Mouse (Mus musculus) lung, adult 2 months (tissue): ENCODE measurements at regions not wholly inside any gene's neighbourhood (a gene's known extent, or its start where the extent isn't known, plus 50 kb on each side); places are given as distances from the start of the nearest gene placed in this dataset.

Experiments
- DNase-seq: peaks from one replicate; pipeline ENCODE4 v3.0.0; 2022
- H3K4me1 ChIP-seq: fragments of 200-500 bp; 2 replicates; pipeline ENCODE4 v1.6.1; 2011; ENCODE audit warnings: low read length; ENCODE audit not compliant: control insufficient read depth, insufficient read depth
- H3K4me3 ChIP-seq: fragments of 200-500 bp; replicated peaks from 2 replicates; pipeline ENCODE3; 2011; ENCODE audit warnings: low read depth, mild to moderate bottlenecking, control low read depth, low read length; ENCODE audit errors: extremely low read depth
- CTCF ChIP-seq: fragments of 200-500 bp; IDR thresholded peaks from 2 replicates; pipeline ENCODE4 v1.5.1; 2011; ENCODE audit warnings: mild to moderate bottlenecking, low read length, control low read depth; ENCODE audit not compliant: insufficient read depth
- POLR2A ChIP-seq: fragments of 200-500 bp; IDR thresholded peaks from 2 replicates; pipeline ENCODE4 v1.6.1; 2011; ENCODE audit warnings: low read depth, mild to moderate bottlenecking, control low read depth, low read length, borderline replicate concordance; ENCODE audit errors: extremely low read depth
- WGBS: fragments of 180-500 bp; shearing (Covaris S2); methylation state at CpG from one replicate; pipeline ENCODE4 v1.1.7; 2018; 5-methylcytosine and 5-hydroxymethylcytosine counted together

DNA sequence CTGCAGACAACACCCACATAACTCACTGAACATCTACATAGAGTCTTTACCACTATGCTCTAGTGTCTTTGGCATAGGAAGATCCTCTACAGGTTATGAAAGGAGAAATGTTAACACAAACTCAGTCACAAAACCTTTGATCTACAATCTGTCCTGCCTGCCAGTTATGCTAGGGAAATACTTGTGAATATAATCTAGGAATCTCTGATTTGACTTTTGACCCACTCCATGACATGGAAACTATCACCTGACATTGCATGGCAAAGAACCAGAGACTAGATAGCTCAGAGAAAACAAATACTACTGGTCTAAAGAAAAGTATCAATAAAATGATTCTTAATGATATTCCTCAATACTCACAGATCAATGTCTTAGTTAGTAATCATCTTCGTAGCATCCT lies 524.3 kb upstream of the Kif18a start:
- DNase-seq: no peak
- Histone ChIP-seq H3K4me1 (no peaks in the 10 kb centered on the region), H3K4me3 (no peak overlapping the region)
- TF ChIP-seq CTCF (no peak), POLR2A (no peak)
- 85% methylated on average over 1 of the region's 1 CpGs for WGBS

DNA sequence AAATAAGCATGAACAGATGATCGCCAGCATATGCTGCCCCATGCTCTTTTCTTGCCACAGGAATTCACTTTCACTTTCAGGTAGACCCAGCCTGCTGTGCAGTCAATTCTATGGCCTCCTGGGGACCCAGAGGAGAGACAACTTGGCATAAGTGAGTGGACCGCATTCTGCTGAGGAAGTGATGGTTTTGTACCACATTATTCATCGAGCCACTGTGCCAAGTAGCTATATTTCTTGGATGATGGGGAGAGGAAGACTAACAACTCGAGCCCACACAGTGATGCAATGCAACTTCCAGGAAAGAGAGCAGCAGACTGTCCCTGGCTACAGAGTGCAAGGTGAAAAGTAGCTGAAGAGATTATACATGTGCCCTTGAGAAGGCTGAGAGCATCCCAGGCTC lies 515.8 kb upstream of the Kif18a start:
- DNase-seq: no peak
- TF ChIP-seq POLR2A (no peak), CTCF (no peak)
- Histone ChIP-seq H3K4me3 (no peak overlapping the region), H3K4me1 (no peaks in the 10 kb centered on the region)
- 43% methylated on average over 4 of the region's 4 CpGs for WGBS

DNA sequence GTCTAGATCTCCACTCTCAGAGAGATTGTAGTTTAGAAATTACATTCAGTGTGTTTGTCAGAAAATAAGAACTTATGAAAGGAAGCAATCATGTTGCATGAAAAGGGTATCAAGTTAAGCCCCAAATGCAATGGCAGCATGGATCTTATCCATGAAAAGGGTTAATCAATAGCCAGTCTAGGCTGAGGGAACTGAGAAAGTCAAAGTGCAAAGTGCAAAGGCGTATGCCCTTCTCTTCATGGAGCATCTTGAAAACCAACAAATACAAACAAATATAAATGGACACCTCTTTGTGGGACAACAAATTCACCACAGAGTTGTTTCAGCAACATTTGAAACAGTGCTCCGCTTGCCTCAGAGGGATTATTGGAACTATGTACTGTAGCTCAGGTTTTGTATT lies 514.1 kb upstream of the Kif18a start:
- TF ChIP-seq POLR2A: no peak
- TF ChIP-seq CTCF: no peak
- Histone ChIP-seq H3K4me1 (no peaks in the 10 kb centered on the region), H3K4me3 (no peak overlapping the region)
- no peak for DNase-seq
- 78% methylated on average over 2 of the region's 2 CpGs for WGBS

DNA sequence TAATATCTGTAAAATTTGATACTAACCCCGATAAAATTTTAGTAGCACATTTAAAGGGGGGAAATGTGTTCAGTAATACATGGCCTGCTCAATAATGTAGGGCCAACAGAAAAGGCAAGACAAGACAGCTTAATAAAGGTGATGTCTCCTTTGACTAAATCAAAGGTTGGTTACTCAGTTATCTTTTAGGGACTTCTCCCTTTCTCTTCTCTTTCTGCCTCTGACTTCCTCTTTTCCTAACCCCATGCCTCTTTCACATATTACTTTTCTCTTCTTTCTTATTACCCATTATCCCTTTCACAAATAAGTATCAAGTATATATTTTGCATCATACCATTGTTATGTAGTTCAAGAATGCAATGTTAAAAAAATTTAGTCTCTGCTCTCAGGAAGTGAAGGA lies 510.2 kb upstream of the Kif18a start:
- Histone ChIP-seq H3K4me3 (no peak overlapping the region), H3K4me1 (no peaks in the 10 kb centered on the region)
- WGBS: 79% methylated on average over 1 of the region's 1 CpGs
- TF ChIP-seq CTCF (no peak), POLR2A (no peak)
- no peak for DNase-seq

DNA sequence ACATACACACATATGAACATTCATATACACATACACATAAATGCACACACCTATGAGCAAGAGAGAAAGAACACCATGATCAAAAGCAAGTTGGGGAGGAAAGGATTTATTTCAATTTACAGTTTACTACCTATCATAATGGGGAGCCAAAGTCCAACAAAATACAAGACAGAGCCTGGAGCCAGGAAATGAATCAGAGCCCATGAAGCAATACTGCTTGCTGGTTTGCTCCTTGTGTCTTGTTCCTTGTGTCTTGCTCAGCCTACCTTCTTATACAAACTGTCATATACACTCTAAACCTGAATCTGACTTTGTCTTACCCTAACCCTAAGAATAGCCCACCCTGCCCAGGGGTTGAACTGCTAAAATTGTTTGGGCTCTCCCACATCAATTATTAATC lies 497.1 kb upstream of the Kif18a start:
- no peak for DNase-seq
- no peak for TF ChIP-seq POLR2A
- TF ChIP-seq CTCF: no peak
- H3K4me3 ChIP-seq: no peak overlapping the region
- no peaks in the 10 kb centered on the region for H3K4me1 ChIP-seq

DNA sequence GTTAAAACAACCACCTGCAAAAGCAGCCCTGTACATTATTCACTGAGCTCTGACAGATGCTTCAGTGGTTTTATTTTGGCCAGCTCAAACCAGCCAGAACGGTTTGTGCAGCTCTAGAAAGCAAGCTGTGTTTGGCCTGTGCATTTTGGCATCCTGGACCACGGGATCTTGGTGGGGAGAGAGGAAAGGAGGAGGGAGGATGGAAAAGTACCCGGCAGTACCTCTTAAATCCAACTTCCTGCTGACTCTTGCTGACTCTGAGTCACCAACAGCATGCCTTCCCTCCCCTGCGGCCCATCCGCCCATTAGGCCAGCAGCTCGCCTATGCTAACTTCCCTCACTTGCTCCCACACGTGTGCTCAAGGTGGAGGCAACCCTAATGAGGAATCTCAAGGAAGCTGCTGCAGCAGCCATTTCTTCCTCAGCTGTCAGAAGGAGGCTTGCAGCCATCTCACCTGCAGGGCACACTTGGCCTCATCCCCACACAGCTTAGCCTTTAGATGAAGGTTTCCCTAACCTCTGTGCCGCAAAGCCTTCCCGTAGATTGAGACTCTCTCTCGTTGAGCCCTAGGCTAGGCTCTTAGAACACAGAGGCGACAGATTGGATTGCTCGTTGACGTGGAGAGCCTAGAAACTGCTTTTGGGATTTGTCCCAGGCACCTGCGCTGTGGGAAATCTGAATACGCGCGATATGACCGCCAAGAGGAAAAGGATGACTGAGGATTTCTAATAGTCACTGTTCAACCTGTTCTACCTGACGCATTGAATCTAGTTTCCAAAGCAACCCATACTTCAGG lies 495.2 kb upstream of the Kif18a start:
- H3K4me1 ChIP-seq: no peaks in the 10 kb centered on the region
- 78% methylated on average over 19 of the region's 19 CpGs for WGBS

DNA sequence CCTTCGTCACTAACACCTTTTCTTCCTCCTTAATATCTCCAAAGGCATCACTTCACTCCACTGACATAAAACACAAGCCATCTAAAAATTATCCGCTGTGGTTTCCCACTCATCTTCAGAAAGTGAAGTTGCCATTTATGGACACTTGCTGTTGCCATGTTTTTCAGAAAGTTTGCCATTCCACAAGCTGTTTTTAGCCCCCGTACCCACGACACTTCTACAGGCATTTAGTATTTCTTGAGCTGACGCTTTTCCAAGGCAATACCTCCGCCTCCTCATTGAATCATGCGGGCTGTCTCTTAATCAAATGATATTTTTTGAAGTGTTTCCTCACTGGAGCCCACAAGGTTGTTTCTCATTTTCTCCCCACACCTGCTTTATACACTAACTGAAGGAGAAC lies 491.4 kb upstream of the Kif18a start:
- TF ChIP-seq CTCF: no peak
- TF ChIP-seq POLR2A: no peak
- no peaks in the 10 kb centered on the region for H3K4me1 ChIP-seq
- no peak overlapping the region for H3K4me3 ChIP-seq
- DNase-seq: no peak
- WGBS: 88% methylated on average over 7 of the region's 7 CpGs

More for the DNA sequence above, 495.2 kb upstream of the Kif18a start:
- no peak overlapping the region for H3K4me3 ChIP-seq
- no peak for DNase-seq
- TF ChIP-seq CTCF: no peak
- no peak for TF ChIP-seq POLR2A

DNA sequence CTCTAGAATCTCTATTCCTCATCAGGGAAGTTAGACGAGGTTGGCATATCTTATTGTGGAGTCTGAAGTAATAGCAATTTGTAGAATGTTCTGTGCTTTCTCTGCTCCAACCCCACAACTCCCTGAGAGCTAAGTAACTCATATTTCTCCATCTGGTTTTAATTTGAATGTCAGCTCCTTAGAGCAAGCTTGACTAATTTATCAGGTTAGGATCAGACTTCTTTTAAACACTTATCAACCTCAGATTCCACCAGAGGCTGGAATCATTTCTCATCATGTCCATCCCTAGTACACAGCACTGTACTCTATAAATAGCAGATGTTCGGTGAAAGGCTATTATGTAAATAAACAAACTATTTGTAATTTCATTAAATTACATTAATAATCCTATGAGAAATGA lies 485.4 kb upstream of the Kif18a start:
- TF ChIP-seq POLR2A: no peak
- no peak for TF ChIP-seq CTCF
- no peak overlapping the region for H3K4me3 ChIP-seq
- WGBS: 39% methylated on average over 2 of the region's 2 CpGs
- no peak for DNase-seq
- no peaks in the 10 kb centered on the region for H3K4me1 ChIP-seq

DNA sequence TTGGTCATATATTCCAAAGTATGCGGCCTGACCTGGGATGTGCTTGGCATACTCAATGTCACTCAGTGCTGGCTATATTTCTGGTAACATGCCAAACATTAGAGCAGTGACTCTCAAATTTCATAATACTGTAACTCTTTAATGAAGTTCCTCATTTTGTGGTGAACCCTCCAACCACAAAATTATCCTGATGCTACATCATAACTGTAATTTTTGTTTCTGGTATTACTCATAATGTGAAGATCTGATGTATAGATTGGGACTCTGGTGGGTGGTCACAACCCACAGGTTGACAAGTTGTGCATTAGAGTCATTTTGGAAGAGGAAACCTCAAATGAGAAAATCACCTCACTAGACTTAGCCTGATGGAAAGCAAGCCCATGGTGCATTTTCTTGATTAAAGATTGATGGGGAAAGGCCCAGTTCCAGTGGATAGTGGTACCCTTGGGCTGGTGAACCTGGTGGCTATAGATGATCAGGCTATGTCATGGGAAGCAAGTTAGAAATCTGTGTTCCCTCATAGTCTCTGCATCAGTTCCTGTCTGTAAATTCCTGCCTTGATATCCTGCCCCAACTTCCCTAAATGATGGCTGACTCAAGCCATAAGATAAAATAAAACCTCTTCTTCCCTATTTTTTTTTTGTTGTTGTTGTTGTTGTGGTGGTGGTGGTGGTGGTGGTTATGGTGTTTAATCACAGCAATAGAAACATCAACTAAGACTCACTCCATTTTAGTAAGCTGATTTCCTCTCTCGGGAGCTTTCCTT lies 483.5 kb upstream of the Kif18a start:
- H3K4me1 ChIP-seq: no peaks in the 10 kb centered on the region
- TF ChIP-seq CTCF: no peak
- no peak for TF ChIP-seq POLR2A
- no peak overlapping the region for H3K4me3 ChIP-seq
- DNase-seq: no peak
- WGBS: 82% methylated on average over 2 of the region's 2 CpGs

DNA sequence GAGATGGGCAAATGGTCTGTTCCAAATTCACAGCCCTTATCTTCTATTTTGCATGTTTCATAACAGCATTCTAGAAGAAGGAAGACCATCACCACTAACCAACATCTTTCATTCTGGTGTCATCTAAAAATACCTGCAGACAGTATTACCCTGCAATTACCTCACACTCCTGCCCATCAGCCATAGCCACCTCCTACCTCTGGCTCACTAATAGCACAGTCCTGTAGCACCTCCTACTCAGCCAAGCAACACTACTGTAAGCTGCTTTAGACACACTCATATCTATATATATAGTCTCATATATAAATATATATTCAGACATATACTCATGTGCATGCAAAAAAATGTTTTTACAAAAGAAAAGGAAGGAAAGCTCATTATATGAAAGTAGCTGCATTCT lies 468.2 kb upstream of the Kif18a start:
- no peak for DNase-seq
- no peak overlapping the region for H3K4me3 ChIP-seq
- no peak for TF ChIP-seq CTCF
- no peak for TF ChIP-seq POLR2A
- H3K4me1 ChIP-seq: no peaks in the 10 kb centered on the region
